Mouse (Mus musculus) heart, adult 2 months (tissue): ENCODE data around the gene Zmynd8.

ENCODE experiments used
- CTCF ChIP-seq: fragments of 200-600 bp; IDR thresholded peaks from 2 replicates; pipeline ENCODE4 v1.8.1; 2022; ENCODE audit warnings: antibody characterized with exemption, mild to moderate bottlenecking, moderate library complexity
- POLR2A ChIP-seq: fragments of 200-500 bp; IDR thresholded peaks from 2 replicates; pipeline ENCODE4 v1.6.1; 2011; ENCODE audit warnings: mild to moderate bottlenecking, low read depth, low read length, control low read depth; ENCODE audit not compliant: insufficient read depth

- TF ChIP-seq CTCF (no peak), POLR2A (no peak)
These were observed 23.4 kb upstream of the Zmynd8 start for GRCm38 (mm10) chr2:165922047-165922728.
